Mouse (Mus musculus) forebrain, embryonic 14.5 days (tissue): ENCODE data around the gene Slc7a15. TPM values are rescaled to one million over a fixed set of nuclear protein-coding genes. Genes with fewer than 3 reads are reported as not detected.
"Not testable (repeated sequence)": the region's sequence is repeated elsewhere in the genome, so short reads cannot be mapped to it uniquely, and the experiment has no call there.

Experiments
- ATAC-seq: fragments of 200-750 bp; cut with Nextera tagmentation; 2 replicates; pipeline ENCODE4 v1.8.0; 2017; ENCODE audit warnings: mild to moderate bottlenecking, moderate library complexity
- DNase-seq: peaks from one replicate; pipeline ENCODE4 v3.0.0-alpha.2; 2015; ENCODE audit warnings: low spot score
- H3K27ac ChIP-seq: fragments of 300-500 bp; sonication (generic); 2 replicates; pipeline ENCODE4 v1.5.1; 2014; ENCODE audit warnings: low read depth, mild to moderate bottlenecking, control low read depth, low read length, moderate library complexity
- H3K27me3 ChIP-seq: fragments of 300-500 bp; sonication (generic); replicated peaks from 2 replicates; pipeline ENCODE4 v1.6.1; 2014; ENCODE audit warnings: low read length, control low read depth, mixed read lengths; ENCODE audit not compliant: control insufficient read depth, insufficient read depth
- H3K36me3 ChIP-seq: fragments of 300-500 bp; sonication (generic); 2 replicates; pipeline ENCODE4 v1.6.1; 2014; ENCODE audit warnings: low read length, control low read depth; ENCODE audit not compliant: control insufficient read depth, insufficient read depth
- H3K4me1 ChIP-seq: fragments of 300-500 bp; sonication (generic); 2 replicates; pipeline ENCODE4 v1.6.1; 2014; ENCODE audit warnings: antibody characterized with exemption, low read length, control low read depth; ENCODE audit not compliant: control insufficient read depth, insufficient read depth
- H3K4me2 ChIP-seq: fragments of 300-500 bp; sonication (generic); 2 replicates; pipeline ENCODE4 v1.6.1; 2014; ENCODE audit warnings: mild to moderate bottlenecking, control low read depth, low read length
- H3K4me3 ChIP-seq: fragments of 300-500 bp; sonication (generic); 2 replicates; pipeline ENCODE4 v1.5.1; 2014; ENCODE audit warnings: low read depth, low read length, control low read depth
- H3K9ac ChIP-seq: fragments of 300-500 bp; sonication (generic); 2 replicates; pipeline ENCODE4 v1.6.1; 2014; ENCODE audit warnings: mild to moderate bottlenecking, low read length, control low read depth, moderate library complexity
- H3K9me3 ChIP-seq: fragments of 300-500 bp; sonication (generic); replicated peaks from 2 replicates; pipeline ENCODE4 v1.6.1; 2016; ENCODE audit warnings: low read length, control low read depth, mixed read lengths; ENCODE audit not compliant: control insufficient read depth
- WGBS: fragments of 180-500 bp; shearing (Covaris S2); extraction: QIAGEN DNeasy Blood & Tissue Kit; methylation state at CpG from one replicate; pipeline ENCODE4 v1.1.7; 2014; 5-methylcytosine and 5-hydroxymethylcytosine counted together
- polyA plus RNA-seq: library from polyadenylated mRNA; unstranded; fragments of >200 nt; fragmentation: Nextera tagmentation; extraction: Ambion mirVana; gene quantifications from 2 replicates; pipeline ENCODE4 v1.2.1, GENCODE M21; 2014

The Slc7a15 gene
- polyA plus RNA-seq = not detected in 2 replicates

- not testable (repeated sequence) for H3K36me3 ChIP-seq, H3K4me2 ChIP-seq, H3K9me3 ChIP-seq, H3K27ac ChIP-seq, H3K27me3 ChIP-seq, H3K9ac ChIP-seq, H3K4me1 ChIP-seq, H3K4me3 ChIP-seq, ATAC-seq, DNase-seq
- 95% methylated on average over 7 of the region's 7 CpGs for WGBS
These were observed at the start of gene Slc7a15 for GRCm38 (mm10) chr12:8598966-8599365. Gene Slc7a15, minus strand, starts transcription at chr12:8599066.

- not testable (repeated sequence) for H3K27me3 ChIP-seq, H3K4me3 ChIP-seq, H3K4me2 ChIP-seq, H3K36me3 ChIP-seq, ATAC-seq, H3K9me3 ChIP-seq, DNase-seq, H3K27ac ChIP-seq, H3K9ac ChIP-seq, H3K4me1 ChIP-seq
- WGBS = 74% methylated on average over 8 of the region's 8 CpGs
These were observed 49.3 kb upstream of the Slc7a15 start for GRCm38 (mm10) chr12:8648211-8648610.

- DNase-seq = peak; percentile 41
- Histone ChIP-seq H3K36me3 (no peaks in the 10 kb centered on the region), H3K9ac (peak overlapping the region; percentile 89), H3K4me1 (no peaks in the 10 kb centered on the region), H3K4me2 (peak overlapping the region; percentile 49), H3K9me3 (no peaks in the 10 kb centered on the region), H3K4me3 (peak overlapping the region; percentile 73), H3K27ac (peak overlapping the region; percentile 17; the same call in 1 of the 2 replicates), H3K27me3 (no peaks in the 10 kb centered on the region)
- ATAC-seq = peak; percentile 60
- WGBS = 5% methylated on average over 10 of the region's 10 CpGs
These were observed 42.5 kb upstream of the Slc7a15 start for GRCm38 (mm10) chr12:8641425-8641735.

- H3K4me2 ChIP-seq = peak overlapping the region; percentile 49
- H3K9ac ChIP-seq = peak overlapping the region; percentile 89
- no peaks in the 10 kb centered on the region for H3K9me3 ChIP-seq
- ATAC-seq (peak; percentile 99), DNase-seq (peak; percentile 97)
- no peaks in the 10 kb centered on the region for H3K36me3 ChIP-seq
- H3K4me1 ChIP-seq = no peaks in the 10 kb centered on the region
- peak overlapping the region; percentile 93 for H3K27ac ChIP-seq
- no peaks in the 10 kb centered on the region for H3K27me3 ChIP-seq
- peak overlapping the region; percentile 73 for H3K4me3 ChIP-seq
- WGBS = under 1% methylated on average over 46 of the region's 47 CpGs
These were observed 42.0 kb upstream of the Slc7a15 start for GRCm38 (mm10) chr12:8640711-8641424.

GRCm38 (mm10) chr12:8640186-8640585 is 41.3 kb upstream of the Slc7a15 start:
- not testable (repeated sequence) for H3K9ac ChIP-seq, H3K36me3 ChIP-seq, H3K4me1 ChIP-seq, DNase-seq, H3K9me3 ChIP-seq, H3K27ac ChIP-seq, ATAC-seq, H3K27me3 ChIP-seq
- Histone ChIP-seq H3K4me3 (peak overlapping the region; percentile 73), H3K4me2 (peak overlapping the region; percentile 47)
- 5% methylated on average over 2 of the region's 2 CpGs for whole genome bisulfite sequencing

GRCm38 (mm10) chr12:8638411-8639087 is 39.7 kb upstream of the Slc7a15 start:
- 75% methylated on average over 10 of the region's 10 CpGs for WGBS
- not testable (repeated sequence) for H3K9ac ChIP-seq, H3K9me3 ChIP-seq, H3K4me3 ChIP-seq, H3K27me3 ChIP-seq, ATAC-seq, H3K4me2 ChIP-seq, H3K4me1 ChIP-seq, H3K27ac ChIP-seq, H3K36me3 ChIP-seq
- DNase-seq = peak; percentile 74

GRCm38 (mm10) chr12:8636945-8637344 is 38.1 kb upstream of the Slc7a15 start:
- H3K4me2 ChIP-seq = no peak overlapping the region
- H3K9me3 ChIP-seq = no peaks in the 10 kb centered on the region
- no peak overlapping the region for H3K4me3 ChIP-seq
- ATAC-seq (no peak), DNase-seq (peak; percentile 25)
- no peaks in the 10 kb centered on the region for H3K4me1 ChIP-seq
- H3K36me3 ChIP-seq = no peaks in the 10 kb centered on the region
- H3K27ac ChIP-seq = no peak overlapping the region
- H3K9ac ChIP-seq = no peak overlapping the region
- 95% methylated on average over 14 of the region's 14 CpGs for WGBS
- no peaks in the 10 kb centered on the region for H3K27me3 ChIP-seq

- DNase-seq = peak; percentile 21
- H3K36me3 ChIP-seq = no peaks in the 10 kb centered on the region
- no peaks in the 10 kb centered on the region for H3K27me3 ChIP-seq
- no peak overlapping the region for H3K27ac ChIP-seq
- WGBS = 98% methylated on average over 4 of the region's 4 CpGs
- no peaks in the 10 kb centered on the region for H3K9me3 ChIP-seq
- H3K4me2 ChIP-seq = no peak overlapping the region
- no peak overlapping the region for H3K4me3 ChIP-seq
- no peak for ATAC-seq
- H3K9ac ChIP-seq = no peak overlapping the region
- H3K4me1 ChIP-seq = no peaks in the 10 kb centered on the region
These were observed 36.7 kb upstream of the Slc7a15 start for GRCm38 (mm10) chr12:8635546-8635945.

DNA sequence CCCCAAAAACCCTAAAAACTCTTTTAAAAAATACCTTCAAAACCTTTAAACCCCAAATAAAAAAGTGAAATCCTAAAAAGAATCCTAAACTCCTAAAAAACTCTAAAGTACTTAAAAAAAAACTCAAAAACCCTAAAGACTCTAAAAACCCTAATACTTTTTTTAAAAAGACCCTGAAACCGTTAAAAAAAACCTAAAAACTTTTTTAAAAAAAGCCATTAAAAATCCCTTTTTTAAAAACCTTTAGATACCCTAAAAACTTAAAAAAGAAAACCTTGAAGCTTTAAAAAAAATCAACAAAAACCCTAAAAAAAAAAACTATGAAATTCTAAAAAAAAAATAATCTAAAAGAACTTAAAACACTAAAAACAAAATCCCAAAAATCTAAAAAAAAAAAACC is 35.4 kb upstream of the Slc7a15 start:
- H3K4me1 ChIP-seq = no peaks in the 10 kb centered on the region
- no peak overlapping the region for H3K9ac ChIP-seq
- ATAC-seq (no peak), DNase-seq (no peak)
- WGBS = 97% methylated on average over 1 of the region's 1 CpGs
- H3K9me3 ChIP-seq = no peaks in the 10 kb centered on the region
- H3K36me3 ChIP-seq = no peaks in the 10 kb centered on the region
- H3K4me2 ChIP-seq = no peak overlapping the region
- H3K27me3 ChIP-seq = no peaks in the 10 kb centered on the region
- no peak overlapping the region for H3K27ac ChIP-seq
- H3K4me3 ChIP-seq = no peak overlapping the region
